Mouse (Mus musculus) regulatory T cell (primary cell): Measurements from ENCODE around the gene Ifih1.

Experiments
- in situ Hi-C: fragments of 300-600 bp; cut with MboI, MseI; formaldehyde crosslinking; loops from one replicate; pipeline ENCODE4 v1.15.1; 2025; ENCODE audit warnings: high pct_unique_total_duplicates

Ifih1 gene

GRCm38 (mm10) chr2:62639869-62640268 is 6.2 kb downstream of the Ifih1 start:
- in situ Hi-C loops: no loop called here

GRCm38 (mm10) chr2:62630446-62630845 is 15.6 kb downstream of the Ifih1 start:
- in situ Hi-C loops: no loop called here

GRCm38 (mm10) chr2:62628356-62628755 is 17.7 kb downstream of the Ifih1 start:
- in situ Hi-C loops: loop anchor here (5.0 to 10.0 kb wide), 2 partner anchors 306 to 644 kb away; no protein-coding TSS in a partner anchor

GRCm38 (mm10) chr2:62627728-62628127 is 18.3 kb downstream of the Ifih1 start:
- in situ Hi-C loops: loop anchor here (5.0 to 10.0 kb wide), 2 partner anchors 305 to 643 kb away; no protein-coding TSS in a partner anchor

GRCm38 (mm10) chr2:62623024-62623441 is 23.0 kb downstream of the Ifih1 start:
- in situ Hi-C loops: loop anchor here (10.0 to 25.0 kb wide), 2 partner anchors 136 to 638 kb away; partner anchors contain the start of gene Gcg

GRCm38 (mm10) chr2:62619679-62620078 is 26.4 kb downstream of the Ifih1 start:
- in situ Hi-C loops: loop anchor here (10.0 to 25.0 kb wide), 2 partner anchors 132 to 635 kb away; partner anchors contain the start of gene Gcg

- in situ Hi-C loops: loop anchor here (25.0 kb wide), 1 partner anchor 132 kb away; the partner anchor contains the start of gene Gcg
Measured at GRCm38 (mm10) chr2:62618934-62619341, 27.1 kb downstream of the Ifih1 start.

GRCm38 (mm10) chr2:62613133-62613532 is 32.9 kb downstream of the Ifih1 start:
- in situ Hi-C loops: loop anchor here (25.0 kb wide), 1 partner anchor 126 kb away; the partner anchor contains the start of gene Gcg

GRCm38 (mm10) chr2:62606205-62606604 is 39.9 kb downstream of the Ifih1 start:
- in situ Hi-C loops: loop anchor here (25.0 kb wide), 1 partner anchor 119 kb away; the partner anchor contains the start of gene Gcg

GRCm38 (mm10) chr2:62603530-62603929 is 42.5 kb downstream of the Ifih1 start:
- in situ Hi-C loops: loop anchor here (25.0 kb wide), 1 partner anchor 116 kb away; the partner anchor contains the start of gene Gcg

- in situ Hi-C loops: no loop called here
Measured at GRCm38 (mm10) chr2:62596586-62596985, 49.5 kb downstream of the Ifih1 start.

GRCm38 (mm10) chr2:62594491-62594890 is 51.6 kb downstream of the Ifih1 start:
- in situ Hi-C loops: no loop called here

GRCm38 (mm10) chr2:62591555-62591954 is 54.5 kb downstream of the Ifih1 start:
- in situ Hi-C loops: no loop called here

- in situ Hi-C loops: no loop called here
Measured at GRCm38 (mm10) chr2:62589333-62589732, 56.7 kb downstream of the Ifih1 start.

GRCm38 (mm10) chr2:62585769-62586168 is 60.3 kb downstream of the Ifih1 start:
- in situ Hi-C loops: no loop called here

- in situ Hi-C loops: no loop called here
Measured at GRCm38 (mm10) chr2:62574962-62575361, 71.1 kb downstream of the Ifih1 start.

GRCm38 (mm10) chr2:62574250-62574649 is 71.8 kb downstream of the Ifih1 start:
- in situ Hi-C loops: no loop called here

- in situ Hi-C loops: no loop called here
Measured at GRCm38 (mm10) chr2:62573753-62574159, 72.3 kb downstream of the Ifih1 start, which contains the start of gene Fap. Gene Fap, minus strand, starts transcription at chr2:62574075.

GRCm38 (mm10) chr2:62573099-62573752 is 72.8 kb downstream of the Ifih1 start:
- in situ Hi-C loops: no loop called here

- in situ Hi-C loops: no loop called here
Measured at GRCm38 (mm10) chr2:62564687-62565086, 81.4 kb downstream of the Ifih1 start.

- in situ Hi-C loops: no loop called here
Measured at GRCm38 (mm10) chr2:62562661-62563485, 83.2 kb downstream of the Ifih1 start.

- in situ Hi-C loops: no loop called here
Measured at GRCm38 (mm10) chr2:62557417-62557816, 88.6 kb downstream of the Ifih1 start.
